Mouse (Mus musculus): ENCODE results near the gene Zscan29. TPM values are rescaled to one million over a fixed set of nuclear protein-coding genes. Genes with fewer than 3 reads are reported as not detected.

Gene Zscan29
- 10 to 100 TPM; 13.4 to 16.4 TPM for total RNA-seq (2021)
- long read RNA-seq, experiment 1, partial matches to known transcripts: 5 of 10 reads
- long read RNA-seq, experiment 1, other reads (novel, unspliced or antisense): 2 of 10 reads
- long read RNA-seq, experiment 2, partial matches to known transcripts: 5 of 12 reads
- long read RNA-seq, experiment 2, other reads (novel, unspliced or antisense): 5 of 12 reads

DNA sequence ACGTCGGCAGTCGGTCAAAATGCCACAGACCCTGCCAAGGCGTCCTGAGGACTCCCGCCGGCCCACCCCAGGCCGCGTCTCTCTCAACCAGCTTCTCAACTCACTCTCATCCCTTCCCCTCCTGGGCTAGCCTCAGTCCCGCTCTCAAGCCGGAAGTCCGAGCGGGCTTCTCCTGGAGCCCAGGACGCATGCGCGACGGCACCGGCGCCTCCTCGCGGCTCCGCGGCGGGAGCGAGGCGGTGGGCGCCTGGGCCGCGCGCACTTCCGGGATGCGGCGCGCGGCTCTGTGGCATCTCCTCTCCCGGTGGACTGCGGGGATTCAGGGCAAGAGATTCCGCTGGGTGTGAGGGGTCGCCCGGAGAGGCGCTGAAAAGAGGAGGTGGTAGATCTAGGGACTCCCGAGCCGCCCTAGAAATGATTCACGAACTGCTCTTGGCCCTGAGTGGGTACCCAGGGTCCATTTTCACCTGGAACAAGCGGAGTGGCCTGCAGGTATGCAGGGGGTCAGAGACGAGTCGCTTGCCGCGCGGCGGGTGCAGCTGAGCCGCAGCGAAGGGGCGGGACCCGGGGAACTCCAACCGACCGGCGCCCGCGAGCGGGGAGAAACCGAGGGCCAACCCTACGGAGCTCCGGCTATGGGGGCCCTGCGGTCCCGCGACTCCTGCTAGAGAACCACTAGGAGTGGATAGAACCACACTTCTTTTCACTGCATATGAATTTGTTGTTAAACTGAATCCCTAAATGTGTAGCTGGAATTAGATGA lies at the start of gene Zscan29:
Gene Zscan29 (minus strand): TSS at position 146 of the 763 bp plus-strand sequence.
- peak; percentile 94 for DNase-seq

DNA sequence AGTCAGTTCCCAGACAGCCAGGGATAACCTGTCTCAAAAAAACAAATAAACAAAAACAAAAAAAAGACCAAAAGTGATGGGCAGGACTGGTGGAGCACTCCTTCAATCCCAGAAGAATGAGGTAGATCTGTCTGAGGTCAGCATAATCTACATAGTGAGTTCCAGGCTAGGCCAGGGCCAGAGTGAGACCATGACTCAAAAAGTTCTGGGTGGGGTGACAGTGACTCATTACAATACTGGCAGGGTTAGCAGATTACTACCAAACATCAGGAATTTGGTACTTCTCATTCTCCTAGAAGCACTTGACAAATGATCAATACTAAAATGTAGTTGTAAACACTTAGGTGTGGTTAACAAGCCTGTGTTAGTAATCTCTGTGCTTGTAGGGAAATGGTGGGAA lies 49.1 kb upstream of the Zscan29 start:
- no peak for DNase-seq

- DNase-seq: no peak
Measured at GRCm38 (mm10) chr2:121219177-121219576, 48.3 kb upstream of the Zscan29 start.

DNA sequence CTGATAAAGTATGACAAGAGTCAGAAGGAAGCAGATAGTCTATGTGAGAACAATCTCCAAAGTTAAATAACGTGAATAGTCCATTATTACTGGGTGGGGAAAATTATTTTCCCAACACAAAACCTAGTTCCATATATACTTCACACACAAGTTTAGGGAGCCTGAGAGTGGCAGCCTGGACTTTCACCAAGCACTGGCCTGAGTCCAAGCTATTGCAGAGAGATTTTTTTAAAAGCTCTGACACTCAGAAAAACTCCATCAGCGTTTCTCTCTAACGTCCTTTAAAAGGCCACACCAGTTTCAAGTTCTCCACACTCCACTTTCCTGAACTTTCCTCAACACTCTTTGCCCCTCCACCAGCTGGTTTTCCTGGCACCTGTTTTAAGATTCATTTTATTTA lies 43.6 kb upstream of the Zscan29 start:
- peak; percentile 48 for DNase-seq

DNA sequence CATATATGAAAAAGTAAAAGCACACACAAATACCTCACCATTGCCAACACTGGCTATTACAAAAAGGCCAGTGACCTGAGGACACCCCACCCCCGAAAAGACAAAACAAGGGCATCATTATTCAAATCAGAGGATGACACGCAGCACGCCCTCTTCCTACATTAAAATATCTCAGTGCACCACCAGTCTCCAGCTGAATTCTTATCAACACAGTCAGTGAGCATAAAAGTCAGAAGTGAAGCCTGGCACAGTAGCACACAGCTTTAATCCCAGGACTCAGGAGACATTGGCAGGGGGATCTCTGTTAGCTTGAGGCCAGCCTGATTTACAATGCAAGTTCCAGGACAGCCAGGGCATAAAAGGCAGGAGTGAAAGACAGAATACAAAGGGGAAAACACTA lies 35.6 kb upstream of the Zscan29 start:
- no peak for DNase-seq

DNA sequence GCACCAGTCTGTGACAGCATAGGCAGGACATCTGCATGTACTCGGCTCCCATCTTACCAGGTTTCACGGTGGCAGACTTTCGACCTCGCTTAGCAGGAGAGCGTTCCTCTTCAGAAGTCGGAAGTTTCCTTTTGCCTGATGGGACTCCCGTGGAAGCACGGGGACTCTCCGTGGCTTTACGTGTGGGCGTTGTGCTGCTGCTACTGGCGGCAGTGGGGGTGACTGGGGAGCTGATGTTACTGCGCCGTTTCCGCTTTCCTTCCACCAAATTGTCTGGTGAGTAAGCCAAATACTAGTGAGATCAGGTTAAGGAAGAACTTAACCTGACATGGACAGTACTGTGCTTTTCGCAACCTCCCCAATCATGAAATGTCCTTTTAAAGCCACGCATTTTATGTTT lies 33.4 kb upstream of the Zscan29 start:
- DNase-seq: no peak

DNA sequence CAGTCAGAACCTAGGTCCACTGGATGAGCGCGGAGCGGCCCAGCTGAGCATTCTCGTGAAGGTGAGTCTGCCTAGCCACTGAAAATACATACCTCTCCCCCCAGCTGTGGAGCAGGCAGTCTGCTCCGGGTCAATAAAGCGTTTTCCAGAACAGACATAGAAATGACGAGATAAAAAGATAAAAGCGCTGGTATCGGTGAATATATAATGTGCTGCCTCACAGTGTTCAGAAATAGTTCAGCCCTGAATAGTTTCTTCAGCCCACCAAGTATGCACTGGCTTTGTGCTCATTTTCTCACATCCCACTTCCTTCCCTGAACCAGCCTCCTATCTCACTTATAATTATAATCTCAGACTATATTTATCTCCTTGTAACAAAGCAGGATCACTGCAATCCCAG lies 24.5 kb upstream of the Zscan29 start:
- no peak for DNase-seq

DNA sequence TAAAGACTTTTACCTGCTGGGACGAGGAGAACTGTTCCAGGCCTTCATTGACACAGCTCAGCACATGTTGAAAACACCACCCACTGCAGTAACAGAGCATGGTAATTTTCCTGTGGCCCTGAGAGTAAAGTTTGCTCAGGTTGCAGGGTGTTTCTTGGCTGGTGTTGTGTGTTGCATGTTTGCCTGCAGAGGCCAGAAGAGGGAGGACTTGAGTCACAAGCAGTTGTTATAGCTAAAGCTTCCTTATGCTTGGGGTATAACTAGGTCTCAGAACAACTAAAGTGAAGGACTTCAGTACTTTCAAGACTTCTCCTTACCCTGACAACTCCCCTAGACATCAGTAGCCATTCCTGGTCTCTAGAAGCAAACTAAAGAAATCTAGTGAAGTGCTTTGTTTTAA lies 17.6 kb upstream of the Zscan29 start:
- no peak for DNase-seq

- DNase-seq: no peak
Measured at GRCm38 (mm10) chr2:121184142-121184541, 13.2 kb upstream of the Zscan29 start.

DNA sequence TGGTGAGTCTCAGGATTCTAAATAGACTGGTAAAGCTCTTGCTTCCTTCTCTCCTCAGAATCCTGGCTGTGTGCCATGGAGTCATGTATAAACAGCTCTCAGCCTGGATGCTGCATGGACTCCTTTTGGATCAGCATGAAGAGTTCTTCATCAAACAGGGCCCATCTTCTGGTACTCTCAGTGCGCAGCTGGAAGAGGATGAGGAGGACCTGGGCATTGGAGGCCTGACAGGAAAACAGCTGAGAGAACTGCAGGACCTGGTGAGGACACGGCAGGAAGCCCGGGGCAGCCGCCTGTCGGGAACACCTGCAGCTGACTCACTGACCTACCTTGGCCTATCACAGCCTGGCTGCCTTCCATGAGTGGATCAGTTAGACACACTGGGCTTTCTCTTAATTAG lies 12.5 kb upstream of the Zscan29 start:
- DNase-seq: no peak

- DNase-seq: no peak
Measured at GRCm38 (mm10) chr2:121178828-121179479, 8.0 kb upstream of the Zscan29 start.

DNA sequence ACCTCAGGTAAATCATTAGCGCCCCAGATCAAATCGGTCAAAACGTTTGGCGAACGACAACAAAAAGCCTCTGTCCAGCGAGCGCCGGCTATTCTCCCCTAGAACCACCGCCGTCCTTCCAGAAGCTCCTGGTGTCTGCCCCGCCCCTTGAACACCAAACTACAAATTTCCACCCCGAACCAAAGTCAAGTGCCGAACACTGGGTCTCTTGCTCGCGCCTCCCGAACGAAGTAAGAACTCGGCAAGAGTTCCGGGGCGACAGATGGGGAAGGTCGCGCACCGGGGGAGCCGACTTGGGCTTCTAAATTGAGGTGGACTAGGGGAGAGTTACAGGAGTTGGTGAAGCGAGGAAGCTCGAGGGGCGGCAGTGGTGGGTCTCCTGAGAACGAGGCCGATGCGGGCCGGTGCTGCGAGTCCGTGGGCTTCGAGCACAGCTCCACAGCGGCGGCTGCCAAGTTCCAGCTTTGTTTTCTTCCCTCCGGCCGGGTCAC lies 399 bp downstream of the Zscan29 start, which contains the start of gene Tubgcp4:
Gene Tubgcp4 (plus strand): TSS at position 174 of the 491 bp plus-strand sequence.
- peak; percentile 65 for DNase-seq

DNA sequence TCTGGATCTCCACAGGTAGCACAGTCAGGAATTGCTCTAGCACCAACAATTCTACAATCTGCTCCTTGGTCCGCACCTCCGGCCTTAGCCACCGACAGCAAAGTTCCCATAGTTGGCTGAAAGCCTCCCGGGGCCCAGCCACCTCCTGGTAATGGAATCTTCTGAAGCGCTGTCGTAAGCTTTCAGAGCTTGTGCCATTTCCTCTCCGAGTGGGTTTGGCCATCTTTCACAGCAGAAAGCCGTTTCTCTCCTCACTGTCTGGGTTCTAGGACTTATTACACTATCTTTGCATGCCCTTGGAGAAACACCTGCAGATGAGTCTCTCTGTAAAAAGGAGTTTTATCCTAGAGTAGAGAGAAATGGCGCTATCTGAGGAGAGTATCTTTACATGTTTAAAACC lies 1.0 kb downstream of the Zscan29 start:
- peak; percentile 64 for DNase-seq

- DNase-seq: no peak
Measured at GRCm38 (mm10) chr2:121169173-121169572, 1.8 kb downstream of the Zscan29 start.

DNA sequence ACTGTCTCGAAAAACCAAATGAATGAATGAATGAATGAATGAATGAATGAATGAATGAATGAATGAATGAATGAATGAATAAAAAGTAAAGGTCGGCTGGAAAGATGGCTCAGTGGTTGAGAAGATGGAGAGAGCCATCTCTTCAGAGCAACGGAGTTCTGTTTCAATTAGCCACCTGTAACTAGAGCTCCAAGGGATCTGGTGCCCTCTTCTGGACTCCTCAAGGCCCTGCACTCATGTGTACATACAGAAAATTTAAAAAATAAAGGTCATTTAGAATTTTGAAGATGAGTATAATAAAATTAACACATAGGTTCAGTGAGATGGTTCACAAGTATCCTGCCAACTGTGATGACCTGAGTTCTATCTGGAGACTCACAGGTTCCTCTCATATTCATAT lies 17.8 kb downstream of the Zscan29 start:
- DNase-seq: no peak

DNA sequence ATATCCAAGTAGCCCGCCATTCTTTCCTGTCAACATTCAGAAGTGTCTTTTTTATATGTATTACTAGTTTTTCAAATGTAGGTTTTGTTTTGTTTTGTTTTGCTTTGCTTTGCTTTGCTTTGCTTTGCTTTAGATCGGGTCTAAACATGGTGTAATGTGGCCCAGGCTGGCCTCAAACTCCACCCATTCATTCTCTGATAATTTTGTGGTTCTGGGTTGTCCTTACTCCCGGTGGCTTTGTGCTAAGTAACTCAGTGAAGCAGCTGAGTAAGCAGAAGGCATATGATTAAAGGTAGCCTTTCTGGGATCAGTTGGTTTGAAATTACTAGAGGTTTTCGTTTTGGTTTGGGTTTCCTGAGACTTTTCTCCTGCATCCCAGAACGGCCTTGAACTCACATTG lies 21.2 kb downstream of the Zscan29 start:
- DNase-seq: no peak

DNA sequence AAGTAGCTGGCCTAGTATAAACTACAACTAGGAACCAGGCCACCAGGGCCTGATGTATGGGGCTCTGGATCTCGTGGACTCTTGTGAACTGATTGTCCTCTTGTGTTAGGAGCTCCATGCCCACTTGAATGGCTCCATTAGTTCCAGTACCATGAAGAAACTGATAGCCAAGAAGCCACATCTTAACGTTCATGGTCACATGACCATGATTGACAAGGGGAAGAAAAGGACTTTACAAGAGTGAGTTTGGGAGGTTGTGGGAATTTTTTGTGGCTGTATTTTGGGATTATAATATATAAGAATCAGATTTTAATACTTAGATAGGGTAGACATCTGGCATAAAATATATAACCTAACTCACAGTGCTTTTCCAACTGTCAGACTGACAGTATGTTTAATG lies 28.5 kb downstream of the Zscan29 start:
- no peak for DNase-seq

- DNase-seq: no peak
Measured at GRCm38 (mm10) chr2:121141216-121142035, 29.5 kb downstream of the Zscan29 start.

- DNase-seq: peak; percentile 92
Measured at GRCm38 (mm10) chr2:121140018-121140882, 30.7 kb downstream of the Zscan29 start, which contains the start of the genes Adal and Lcmt2. Gene Adal (plus strand): TSS chr2:121140428. Gene Lcmt2 (minus strand): TSS chr2:121140653.

GRCm38 (mm10) chr2:121139266-121140017 lies 31.5 kb downstream of the Zscan29 start:
- peak; percentile 66 for DNase-seq
